Mouse (Mus musculus) yolk sac, embryonic 10.5 days (tissue): ENCODE data around the gene Wdr61.
A peak's percentile ranks its signal among the peaks of the same experiment; 100 is the strongest.
"Not testable (repeated sequence)": the region's sequence is repeated elsewhere in the genome, so short reads cannot be mapped to it uniquely, and the experiment has no call there.

Source experiments
- DNase-seq: peaks from one replicate; pipeline ENCODE4 v3.0.0-alpha.2; 2017; ENCODE audit warnings: low spot score

Wdr61 gene

GRCm38 (mm10) chr9:54726315-54726714, 8.0 kb downstream of the Wdr61 start:
- DNase-seq: no peak

- no peak for DNase-seq
These were observed 11.7 kb downstream of the Wdr61 start for GRCm38 (mm10) chr9:54722596-54722995.

GRCm38 (mm10) chr9:54722156-54722555, 12.2 kb downstream of the Wdr61 start:
- no peak for DNase-seq

GRCm38 (mm10) chr9:54717527-54717926, 16.8 kb downstream of the Wdr61 start:
- no peak for DNase-seq

GRCm38 (mm10) chr9:54715776-54716175, 18.5 kb downstream of the Wdr61 start:
- DNase-seq: no peak

- no peak for DNase-seq
These were observed 26.2 kb downstream of the Wdr61 start for GRCm38 (mm10) chr9:54708085-54708484.

GRCm38 (mm10) chr9:54707288-54707999, 26.9 kb downstream of the Wdr61 start:
- no peak for DNase-seq

GRCm38 (mm10) chr9:54705561-54705960, 28.8 kb downstream of the Wdr61 start:
- no peak for DNase-seq

GRCm38 (mm10) chr9:54704361-54704760, 30.0 kb downstream of the Wdr61 start:
- no peak for DNase-seq

GRCm38 (mm10) chr9:54702581-54702980, 31.7 kb downstream of the Wdr61 start:
- no peak for DNase-seq

GRCm38 (mm10) chr9:54700746-54701145, 33.6 kb downstream of the Wdr61 start:
- DNase-seq: no peak

GRCm38 (mm10) chr9:54700174-54700475, 34.2 kb downstream of the Wdr61 start:
- no peak for DNase-seq

GRCm38 (mm10) chr9:54699345-54700173, 34.8 kb downstream of the Wdr61 start:
- DNase-seq: peak; percentile 45

- peak; percentile 18 for DNase-seq
These were observed 35.3 kb downstream of the Wdr61 start for GRCm38 (mm10) chr9:54699087-54699344.

GRCm38 (mm10) chr9:54698318-54699086, 35.8 kb downstream of the Wdr61 start, which contains the start of gene Dnaja4:
Dnaja4 (plus strand) TSS chr9:54698873.
- DNase-seq: no peak

- not testable (repeated sequence) for DNase-seq
These were observed 43.0 kb downstream of the Wdr61 start for GRCm38 (mm10) chr9:54691241-54691805.

- DNase-seq: not testable (repeated sequence)
These were observed 43.6 kb downstream of the Wdr61 start for GRCm38 (mm10) chr9:54690697-54691096.

GRCm38 (mm10) chr9:54689446-54689845, 44.9 kb downstream of the Wdr61 start:
- no peak for DNase-seq

GRCm38 (mm10) chr9:54687246-54688236, 46.8 kb downstream of the Wdr61 start:
- DNase-seq: no peak

- DNase-seq: no peak
These were observed 50.3 kb downstream of the Wdr61 start for GRCm38 (mm10) chr9:54683814-54684605.
